Mouse (Mus musculus) ES-Bruce4 (cell line): ENCODE results near the gene Adh7.
A peak's percentile ranks its signal among the peaks of the same experiment; 100 is the strongest.

Experiments used
- CTCF ChIP-seq: IDR thresholded peaks from one replicate; pipeline ENCODE4 v1.8.1; 2011; ENCODE audit warnings: low read depth, low read length
- EP300 ChIP-seq: IDR thresholded peaks from 2 replicates; pipeline ENCODE4 v1.6.1; 2011; ENCODE audit warnings: low read depth, low read length; ENCODE audit not compliant: insufficient read depth
- POLR2A ChIP-seq: IDR thresholded peaks from one replicate; pipeline ENCODE4 v1.8.1; 2011; ENCODE audit warnings: low read length; ENCODE audit not compliant: insufficient read depth

DNA sequence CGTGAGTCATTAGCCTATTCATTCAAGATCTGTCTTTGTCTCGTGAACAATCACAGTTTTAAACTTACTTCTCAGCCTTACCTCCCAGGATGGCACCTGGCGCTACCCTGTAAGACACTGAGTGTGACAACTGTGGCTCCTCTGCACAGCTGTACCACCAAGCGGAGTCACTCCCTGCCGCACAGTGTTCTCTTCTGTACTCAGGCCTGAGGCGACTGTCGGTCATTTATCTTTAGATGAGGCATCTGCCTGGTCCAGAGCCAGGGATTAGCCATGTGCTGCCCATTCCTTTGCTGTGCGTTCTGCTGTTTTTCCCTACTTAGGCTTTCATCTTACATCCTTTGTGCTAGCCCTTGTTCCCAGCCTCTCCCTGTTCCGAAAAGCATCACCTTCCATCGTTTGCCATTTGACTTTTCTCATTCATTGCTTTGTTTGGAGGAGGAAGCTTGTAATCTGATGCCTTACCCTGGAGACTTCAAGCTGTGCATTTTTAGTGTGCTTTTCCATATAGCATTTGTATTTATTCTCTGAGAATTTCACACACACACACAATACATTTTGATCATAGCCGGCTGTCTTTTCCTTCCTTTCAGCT, 2.1 kb upstream of the Adh7 start:
- no peak for TF ChIP-seq CTCF
- TF ChIP-seq POLR2A: no peak
- peak; percentile 48; the same call in 1 of the 2 replicates for TF ChIP-seq EP300
